Mouse (Mus musculus) C2C12 (cell line): ENCODE results near the gene Insr. TPM values are rescaled to one million over a fixed set of nuclear protein-coding genes. Genes with fewer than 3 reads are reported as not detected.

Source experiments
- H3K27me3 ChIP-seq: one replicate; pipeline ENCODE4 v1.6.1; 2011; ENCODE audit not compliant: control insufficient read depth, insufficient read depth, insufficient read length
- H3K36me3 ChIP-seq: one replicate; pipeline ENCODE4 v1.6.1; 2011; ENCODE audit not compliant: control insufficient read depth, insufficient read depth
- H3K4me3 ChIP-seq: one replicate; pipeline ENCODE4 v1.5.1; 2011; ENCODE audit warnings: mild to moderate bottlenecking, control low read depth; ENCODE audit not compliant: poor library complexity, insufficient read depth, severe bottlenecking
- H3K79me2 ChIP-seq: one replicate; pipeline ENCODE4 v1.6.1; 2011; ENCODE audit not compliant: control insufficient read depth, insufficient read depth
- H3K79me3 ChIP-seq: one replicate; pipeline ENCODE4 v1.6.1; 2011; ENCODE audit warnings: low read depth, control low read depth
- H3ac ChIP-seq: one replicate; pipeline ENCODE3; 2011; ENCODE audit warnings: low read depth; ENCODE audit not compliant: control insufficient read depth, insufficient read length
- CEBPB ChIP-seq: IDR thresholded peaks from one replicate; pipeline ENCODE4 v1.6.1; 2011; ENCODE audit warnings: low read depth, mild to moderate bottlenecking, control low read depth, moderate library complexity
- CTCF ChIP-seq: IDR thresholded peaks from one replicate; pipeline ENCODE4 v1.5.1; 2011; ENCODE audit not compliant: control insufficient read depth, insufficient read depth, insufficient read length
- FOSL1 ChIP-seq: IDR thresholded peaks from one replicate; pipeline ENCODE4 v1.8.0; 2011; ENCODE audit warnings: mild to moderate bottlenecking, low read length; ENCODE audit not compliant: poor library complexity, insufficient read depth, severe bottlenecking
- MAX ChIP-seq: IDR thresholded peaks from one replicate; pipeline ENCODE4 v1.6.1; 2011; ENCODE audit warnings: mild to moderate bottlenecking, control low read depth
- MYOD1 ChIP-seq: IDR thresholded peaks from one replicate; pipeline ENCODE4 v1.6.1; 2011; ENCODE audit warnings: low read depth; ENCODE audit not compliant: control insufficient read depth, insufficient read length
- MYOG ChIP-seq: IDR thresholded peaks from one replicate; pipeline ENCODE4 v1.6.1; 2011; ENCODE audit not compliant: control insufficient read depth, insufficient read length; ENCODE audit errors: extremely low read depth
- USF1 ChIP-seq: IDR thresholded peaks from one replicate; pipeline ENCODE4 v1.6.1; 2011; ENCODE audit warnings: low read depth, mild to moderate bottlenecking, control low read depth, moderate library complexity
- polyA plus RNA-seq: library from polyadenylated mRNA; unstranded; fragments of >200 nt; fragmentation: generic; extraction: Trizol; gene quantifications from one replicate; pipeline ENCODE4 v1.2.1, GENCODE M21; 2012; ENCODE audit warnings: missing spikeins

Gene Insr
- polyA plus RNA-seq, 1 experiment = 2.6 TPM

DNA sequence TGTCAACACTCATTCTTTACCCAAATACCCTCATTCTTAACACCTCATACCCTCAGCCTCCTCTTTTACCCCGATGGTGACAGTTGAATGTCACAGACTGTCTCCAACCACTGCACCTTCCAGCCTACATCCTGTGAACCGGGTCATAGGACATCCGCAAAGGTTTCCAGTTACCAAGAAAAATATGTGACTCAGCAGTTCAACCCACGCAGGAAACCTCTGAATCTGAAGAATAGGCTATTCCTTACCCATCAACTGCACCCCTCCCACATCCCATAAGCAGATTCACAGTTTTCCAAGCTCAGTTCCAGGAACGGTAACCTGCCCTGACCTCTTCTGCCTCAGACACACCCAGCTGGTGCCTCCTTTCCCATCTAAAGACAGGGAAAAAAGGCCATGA, 19.9 kb upstream of the Insr start:
- no peaks in the 10 kb centered on the region for H3K79me3 ChIP-seq
- H3ac ChIP-seq = no peak overlapping the region
- TF ChIP-seq USF1 (no peak), FOSL1 (no peak), CEBPB (no peak), MAX (no peak), MYOG (no peak), MYOD1 (no peak), CTCF (no peak)
- no peaks in the 10 kb centered on the region for H3K36me3 ChIP-seq
- no peak overlapping the region for H3K4me3 ChIP-seq
- H3K79me2 ChIP-seq = no peaks in the 10 kb centered on the region
- no peaks in the 10 kb centered on the region for H3K27me3 ChIP-seq

DNA sequence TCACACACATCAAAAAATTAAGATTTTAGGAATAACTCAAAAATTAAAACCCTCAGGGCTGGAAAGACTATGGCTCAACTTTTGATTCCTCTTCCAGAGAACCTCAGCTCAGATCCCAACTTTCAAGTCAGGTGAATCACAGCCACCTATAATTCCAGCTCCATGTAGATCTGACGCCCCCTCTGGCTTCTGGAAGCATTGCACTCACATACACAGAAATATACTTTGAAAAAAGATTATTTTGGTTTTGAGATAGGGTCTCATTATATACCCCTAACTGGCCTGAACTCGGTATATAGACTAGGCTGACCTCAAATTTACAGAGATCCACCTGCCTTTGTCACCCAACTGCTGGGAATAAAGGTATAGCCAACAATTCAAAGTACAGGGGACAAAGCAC, 6.4 kb upstream of the Insr start:
- H3K36me3 ChIP-seq = no peaks in the 10 kb centered on the region
- no peaks in the 10 kb centered on the region for H3K27me3 ChIP-seq
- no peaks in the 10 kb centered on the region for H3K79me3 ChIP-seq
- H3K79me2 ChIP-seq = no peaks in the 10 kb centered on the region
- H3K4me3 ChIP-seq = no peak overlapping the region
- H3ac ChIP-seq = no peak overlapping the region
- TF ChIP-seq MYOD1 (no peak), CTCF (no peak), CEBPB (no peak), MYOG (no peak), MAX (no peak), FOSL1 (no peak), USF1 (no peak)

DNA sequence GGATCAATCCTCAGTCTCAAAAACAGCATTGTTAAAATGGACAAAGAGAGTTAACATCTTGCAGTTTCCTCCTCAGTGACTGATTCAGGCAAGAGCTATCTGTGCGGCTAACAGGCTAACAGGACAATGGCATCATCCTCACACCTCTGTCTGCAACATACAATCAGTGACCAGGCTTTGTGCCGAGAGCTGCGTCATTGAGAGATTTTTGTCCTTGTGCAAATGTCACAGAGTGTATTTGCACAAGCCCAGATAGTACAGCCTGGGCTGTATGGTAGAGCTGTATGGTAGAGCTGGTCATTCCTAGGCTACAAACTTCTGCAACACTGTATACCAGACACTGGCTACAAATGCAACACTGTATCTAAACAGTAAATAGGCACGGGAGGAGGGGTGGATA, 5.2 kb upstream of the Insr start:
- no peaks in the 10 kb centered on the region for H3K27me3 ChIP-seq
- no peaks in the 10 kb centered on the region for H3K79me2 ChIP-seq
- H3K36me3 ChIP-seq = no peaks in the 10 kb centered on the region
- H3K79me3 ChIP-seq = no peaks in the 10 kb centered on the region
- no peak overlapping the region for H3K4me3 ChIP-seq
- TF ChIP-seq MYOG = no peak
- TF ChIP-seq MAX = no peak
- no peak for TF ChIP-seq CEBPB
- no peak for TF ChIP-seq CTCF
- TF ChIP-seq FOSL1 = no peak
- TF ChIP-seq USF1 = no peak
- TF ChIP-seq MYOD1 = no peak
- H3ac ChIP-seq = no peak overlapping the region

DNA sequence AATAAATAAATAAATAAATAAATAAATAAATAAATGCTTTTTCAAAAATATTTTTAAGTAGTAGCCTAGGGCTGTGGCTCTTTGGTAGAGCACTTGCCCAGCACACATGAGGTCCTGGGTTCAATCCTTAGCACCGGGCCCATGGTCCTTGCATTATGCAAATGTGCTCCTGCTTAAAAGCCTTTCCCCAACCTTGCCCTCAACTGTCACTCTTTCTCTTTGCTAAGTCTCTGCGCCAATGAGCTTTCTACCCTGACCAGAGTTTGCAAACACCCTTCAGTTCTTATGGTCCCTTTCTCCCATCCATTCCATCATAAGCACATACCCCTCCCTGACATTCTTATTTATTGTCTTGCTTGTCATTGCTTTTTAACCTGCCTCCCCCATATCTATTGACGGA, 1.9 kb upstream of the Insr start:
- no peak overlapping the region for H3K4me3 ChIP-seq
- no peaks in the 10 kb centered on the region for H3K36me3 ChIP-seq
- H3ac ChIP-seq = no peak overlapping the region
- TF ChIP-seq MYOG (no peak), USF1 (no peak), CEBPB (no peak), FOSL1 (no peak), MYOD1 (no peak), CTCF (no peak), MAX (no peak)
- peaks cover 18% of the 10 kb centered on the region for H3K79me2 ChIP-seq
- peaks cover 6% of the 10 kb centered on the region for H3K79me3 ChIP-seq
- no peaks in the 10 kb centered on the region for H3K27me3 ChIP-seq

DNA sequence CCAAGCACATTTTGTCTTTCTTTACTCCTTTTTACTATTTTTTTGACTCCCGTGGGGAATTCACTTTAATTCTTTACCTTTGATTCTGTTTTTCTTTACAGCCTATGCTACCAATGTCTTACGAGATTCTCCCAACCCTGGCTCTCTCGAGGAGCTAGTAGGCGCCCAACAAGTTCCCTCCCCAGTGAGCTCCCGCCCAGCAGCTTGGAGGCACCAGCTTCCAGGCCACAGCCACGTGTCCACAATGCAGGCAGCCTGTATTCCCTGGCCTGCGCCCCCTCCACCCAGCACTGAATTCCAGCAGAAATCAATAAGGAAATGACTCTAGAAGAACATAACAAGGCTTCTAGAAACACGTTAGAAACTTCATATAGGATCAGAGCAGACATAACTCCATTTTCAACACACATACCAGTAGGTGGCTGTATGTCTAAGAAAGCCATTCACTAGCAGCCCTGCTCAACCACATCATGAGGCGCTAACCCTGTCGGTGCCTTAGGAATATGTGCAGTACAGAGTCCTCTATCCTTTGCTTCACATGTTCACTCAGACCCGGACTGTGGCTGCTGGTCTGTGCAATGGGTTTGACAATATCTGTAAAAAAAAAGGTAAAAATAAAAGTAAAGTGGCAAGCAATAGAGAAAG, 971 bp upstream of the Insr start:
- peaks cover 18% of the 10 kb centered on the region for H3K79me2 ChIP-seq
- TF ChIP-seq MYOD1 (no peak), USF1 (no peak), MAX (no peak), CEBPB (no peak), MYOG (no peak), CTCF (no peak), FOSL1 (no peak)
- H3ac ChIP-seq = no peak overlapping the region
- H3K4me3 ChIP-seq = no peak overlapping the region
- H3K79me3 ChIP-seq = peaks cover 6% of the 10 kb centered on the region
- no peaks in the 10 kb centered on the region for H3K36me3 ChIP-seq
- H3K27me3 ChIP-seq = no peaks in the 10 kb centered on the region

DNA sequence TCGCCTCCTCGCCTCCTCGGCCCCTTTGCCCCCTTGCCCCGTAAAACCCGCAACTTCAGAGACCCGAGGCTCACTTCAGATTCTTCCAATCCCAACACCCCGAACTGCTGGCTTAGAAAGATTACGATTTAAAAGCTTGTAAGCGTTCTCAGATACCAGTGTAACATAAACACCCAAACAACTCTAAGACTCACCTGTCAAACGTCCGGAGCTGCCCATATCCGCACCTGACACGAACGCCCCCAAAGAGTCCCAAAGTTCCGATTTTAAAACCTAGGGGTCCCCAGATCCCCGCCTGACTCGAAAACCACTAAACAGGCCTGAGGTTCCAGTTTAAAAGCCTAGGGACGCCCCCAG, 282 bp upstream of the Insr start:
- Histone ChIP-seq H3K79me2 (peaks cover 18% of the 10 kb centered on the region), H3ac (no peak overlapping the region), H3K4me3 (peak overlapping the region; percentile 69), H3K79me3 (peaks cover 6% of the 10 kb centered on the region), H3K36me3 (no peaks in the 10 kb centered on the region), H3K27me3 (no peaks in the 10 kb centered on the region)
- TF ChIP-seq MYOD1 (no peak), FOSL1 (no peak), CEBPB (no peak), MYOG (no peak), MAX (no peak), CTCF (no peak), USF1 (no peak)
